Mouse (Mus musculus) lung, postnatal 0 days (tissue): ENCODE measurements around the gene Itpr1. TPM values are rescaled to one million over a fixed set of nuclear protein-coding genes. Genes with fewer than 3 reads are reported as not detected.

Experiments used
- ATAC-seq: fragments of 200-750 bp; cut with Nextera tagmentation; 2 replicates; pipeline ENCODE4 v1.8.0; 2017; ENCODE audit warnings: moderate library complexity
- DNase-seq: peaks from one replicate; pipeline ENCODE4 v3.0.0-alpha.2; 2016; ENCODE audit warnings: low spot score
- H3K27ac ChIP-seq: fragments of 300-500 bp; sonication (generic); 2 replicates; pipeline ENCODE4 v1.5.1; 2014; ENCODE audit warnings: antibody characterized with exemption, mild to moderate bottlenecking, low read length, mixed read lengths
- H3K27me3 ChIP-seq: fragments of 300-500 bp; sonication (generic); replicated peaks from 2 replicates; pipeline ENCODE4 v1.6.1; 2014; ENCODE audit warnings: low read length, mixed read lengths; ENCODE audit not compliant: insufficient read depth
- H3K36me3 ChIP-seq: fragments of 300-500 bp; sonication (generic); 2 replicates; pipeline ENCODE4 v1.6.1; 2014; ENCODE audit warnings: low read length, mixed read lengths; ENCODE audit not compliant: insufficient read depth
- H3K4me1 ChIP-seq: fragments of 300-500 bp; sonication (generic); 2 replicates; pipeline ENCODE4 v1.6.1; 2014; ENCODE audit warnings: antibody characterized with exemption, low read depth, low read length, mixed read lengths; ENCODE audit not compliant: insufficient read depth
- H3K4me2 ChIP-seq: fragments of 300-500 bp; sonication (generic); replicated peaks from 2 replicates; pipeline ENCODE4 v1.6.1; 2014; ENCODE audit warnings: low read depth, mild to moderate bottlenecking, low read length, moderate library complexity, mixed read lengths
- H3K4me3 ChIP-seq: fragments of 300-500 bp; sonication (generic); 2 replicates; pipeline ENCODE4 v1.5.1; 2014; ENCODE audit warnings: low read depth, low read length
- H3K9ac ChIP-seq: fragments of 300-500 bp; sonication (generic); replicated peaks from 2 replicates; pipeline ENCODE4 v1.6.1; 2014; ENCODE audit warnings: low read depth, mild to moderate bottlenecking
- H3K9me3 ChIP-seq: fragments of 300-500 bp; sonication (generic); 2 replicates; pipeline ENCODE4 v1.6.1; 2016; ENCODE audit warnings: low read length, mixed read lengths
- CTCF ChIP-seq: IDR thresholded peaks from 2 replicates; pipeline ENCODE4 v1.5.1; 2016; ENCODE audit warnings: antibody characterized with exemption, mild to moderate bottlenecking
- EP300 ChIP-seq: IDR thresholded peaks from 2 replicates; pipeline ENCODE4 v1.6.1; 2016; ENCODE audit warnings: antibody characterized with exemption, mild to moderate bottlenecking, control low read depth
- WGBS: fragments of 180-500 bp; shearing (Covaris S2); extraction: QIAGEN DNeasy Blood & Tissue Kit; methylation state at CpG from one replicate; pipeline ENCODE4 v1.1.7; 2014; 5-methylcytosine and 5-hydroxymethylcytosine counted together
- polyA plus RNA-seq: library from polyadenylated mRNA; unstranded; fragments of >200 nt; fragmentation: Nextera tagmentation; extraction: Ambion mirVana; gene quantifications from 2 replicates; pipeline ENCODE4 v1.2.1, GENCODE M21; 2015

Gene Itpr1
- polyA plus RNA-seq, 1 experiment from 2014 or later: 9.2 TPM

- WGBS: 85% methylated on average over 12 of the region's 12 CpGs
- Histone ChIP-seq H3K27ac (no peak overlapping the region), H3K27me3 (no peaks in the 10 kb centered on the region), H3K4me1 (peaks cover 16% of the 10 kb centered on the region; the same call in 1 of the 2 replicates), H3K4me2 (no peak overlapping the region), H3K9ac (no peak overlapping the region), H3K4me3 (no peak overlapping the region), H3K9me3 (no peaks in the 10 kb centered on the region), H3K36me3 (no peaks in the 10 kb centered on the region)
- DNase-seq (no peak), ATAC-seq (no peak)
- no peak for TF ChIP-seq EP300
- no peak for TF ChIP-seq CTCF
These were observed 91.0 kb downstream of the Itpr1 start for GRCm38 (mm10) chr6:108303619-108304567.

GRCm38 (mm10) chr6:108305171-108305779 lies 92.4 kb downstream of the Itpr1 start:
- Histone ChIP-seq H3K4me1 (peaks cover 16% of the 10 kb centered on the region; the same call in 1 of the 2 replicates), H3K4me3 (no peak overlapping the region), H3K9ac (no peak overlapping the region), H3K4me2 (0 out of 2 replicates have a peak overlapping the region, but pooled peaks have one; percentile 15), H3K9me3 (no peaks in the 10 kb centered on the region), H3K27me3 (no peaks in the 10 kb centered on the region), H3K27ac (peak overlapping the region; percentile 47), H3K36me3 (no peaks in the 10 kb centered on the region)
- 27% methylated on average over 12 of the region's 12 CpGs for WGBS
- peak; percentile 33 for ATAC-seq
- peak; percentile 34 for DNase-seq
- TF ChIP-seq EP300 (no peak), CTCF (no peak)

- Histone ChIP-seq H3K27me3 (no peaks in the 10 kb centered on the region), H3K27ac (peak overlapping the region; percentile 84), H3K4me1 (peaks cover 16% of the 10 kb centered on the region; the same call in 1 of the 2 replicates), H3K9me3 (no peaks in the 10 kb centered on the region), H3K4me2 (peak overlapping the region; percentile 49), H3K9ac (peak overlapping the region; percentile 19; the same call in 1 of the 2 replicates), H3K36me3 (no peaks in the 10 kb centered on the region), H3K4me3 (peak overlapping the region; percentile 21)
- TF ChIP-seq CTCF (no peak), EP300 (no peak)
- 24% methylated on average over 11 of the region's 11 CpGs for WGBS
- ATAC-seq (peak; percentile 88), DNase-seq (peak; percentile 87)
These were observed 93.3 kb downstream of the Itpr1 start for GRCm38 (mm10) chr6:108306240-108306639.

- H3K4me2 ChIP-seq: peak overlapping the region; percentile 49
- no peaks in the 10 kb centered on the region for H3K36me3 ChIP-seq
- no peak overlapping the region for H3K9ac ChIP-seq
- ATAC-seq: peak; percentile 56
- H3K27ac ChIP-seq: peak overlapping the region; percentile 84
- H3K4me1 ChIP-seq: peaks cover 16% of the 10 kb centered on the region; the same call in 1 of the 2 replicates
- no peaks in the 10 kb centered on the region for H3K9me3 ChIP-seq
- H3K27me3 ChIP-seq: no peaks in the 10 kb centered on the region
- 38% methylated on average over 9 of the region's 9 CpGs for WGBS
- DNase-seq: peak; percentile 61
- no peak overlapping the region for H3K4me3 ChIP-seq
- TF ChIP-seq EP300: no peak
- no peak for TF ChIP-seq CTCF
These were observed 94.2 kb downstream of the Itpr1 start for GRCm38 (mm10) chr6:108306910-108307584.

DNA sequence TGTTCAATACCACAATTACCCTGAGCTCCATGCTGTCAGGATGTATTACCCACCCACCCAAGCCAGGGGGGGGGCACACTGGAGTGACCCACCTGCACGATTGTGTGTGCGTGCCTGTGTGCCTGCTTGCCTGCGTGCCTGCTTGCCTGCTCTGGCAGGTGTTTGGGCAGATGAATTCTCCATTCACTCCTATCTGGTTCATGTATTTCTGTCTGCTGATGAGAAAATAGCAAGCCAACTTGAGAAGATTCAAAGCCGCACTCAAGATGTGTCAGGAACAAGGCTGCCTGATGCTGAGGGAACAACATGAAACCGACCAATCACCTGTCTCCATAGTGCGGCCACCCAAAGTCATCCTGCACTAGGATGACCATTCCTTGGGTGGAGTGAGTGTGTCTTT lies 94.9 kb downstream of the Itpr1 start:
- TF ChIP-seq CTCF (no peak), EP300 (no peak)
- WGBS: 88% methylated on average over 6 of the region's 6 CpGs
- no peaks in the 10 kb centered on the region for H3K9me3 ChIP-seq

More for the DNA sequence above, 94.9 kb downstream of the Itpr1 start:
- Histone ChIP-seq H3K4me1 (peaks cover 16% of the 10 kb centered on the region; the same call in 1 of the 2 replicates), H3K4me2 (no peak overlapping the region; the same call in 1 of the 2 replicates), H3K27ac (no peak overlapping the region), H3K36me3 (no peaks in the 10 kb centered on the region), H3K4me3 (no peak overlapping the region), H3K27me3 (no peaks in the 10 kb centered on the region), H3K9ac (no peak overlapping the region)
- ATAC-seq: no peak
- DNase-seq: no peak
